Mouse (Mus musculus): Measurements from ENCODE around the gene Ppp4r1. TPM values are rescaled to one million over a fixed set of nuclear protein-coding genes. Genes with fewer than 3 reads are reported as not detected.

Ppp4r1 gene
- total and polyA plus RNA-seq, 3 experiments: 21.8 to 313 (median 34.3) TPM

DNA sequence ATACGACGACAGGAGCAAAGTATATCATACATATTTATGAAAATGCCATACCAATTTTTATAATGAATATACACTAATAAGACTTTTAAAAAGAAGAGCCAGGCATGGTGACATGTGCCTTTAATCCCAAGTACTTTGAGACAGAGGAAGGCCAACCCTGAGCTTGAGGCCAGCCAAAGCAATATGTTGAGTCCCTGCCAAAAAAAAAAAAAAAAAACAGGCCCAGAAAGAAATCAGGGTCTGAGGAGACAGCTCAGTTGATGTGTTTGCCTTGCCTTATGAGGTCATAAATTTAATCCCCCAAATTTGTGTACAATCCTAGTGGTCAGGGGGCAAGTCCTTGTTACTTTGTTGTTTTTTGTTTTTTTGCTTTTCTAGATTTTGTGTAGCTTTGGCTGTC is 1.4 kb upstream of the Ppp4r1 start:
- no peaks in the 10 kb centered on the region for H3K27me3 ChIP-seq (ENCODE audit: control insufficient read depth in 1 of 2, insufficient read depth in 2 of 2, low read length in 2 of 2)
- H3K36me3 ChIP-seq (ENCODE audit: control insufficient read depth in 1 of 2, insufficient read depth in 2 of 2, low read length in 2 of 2): peaks cover 0 to 10% of the 10 kb centered on the region in 2 experiments; a peak in 2 of 4 replicates

DNA sequence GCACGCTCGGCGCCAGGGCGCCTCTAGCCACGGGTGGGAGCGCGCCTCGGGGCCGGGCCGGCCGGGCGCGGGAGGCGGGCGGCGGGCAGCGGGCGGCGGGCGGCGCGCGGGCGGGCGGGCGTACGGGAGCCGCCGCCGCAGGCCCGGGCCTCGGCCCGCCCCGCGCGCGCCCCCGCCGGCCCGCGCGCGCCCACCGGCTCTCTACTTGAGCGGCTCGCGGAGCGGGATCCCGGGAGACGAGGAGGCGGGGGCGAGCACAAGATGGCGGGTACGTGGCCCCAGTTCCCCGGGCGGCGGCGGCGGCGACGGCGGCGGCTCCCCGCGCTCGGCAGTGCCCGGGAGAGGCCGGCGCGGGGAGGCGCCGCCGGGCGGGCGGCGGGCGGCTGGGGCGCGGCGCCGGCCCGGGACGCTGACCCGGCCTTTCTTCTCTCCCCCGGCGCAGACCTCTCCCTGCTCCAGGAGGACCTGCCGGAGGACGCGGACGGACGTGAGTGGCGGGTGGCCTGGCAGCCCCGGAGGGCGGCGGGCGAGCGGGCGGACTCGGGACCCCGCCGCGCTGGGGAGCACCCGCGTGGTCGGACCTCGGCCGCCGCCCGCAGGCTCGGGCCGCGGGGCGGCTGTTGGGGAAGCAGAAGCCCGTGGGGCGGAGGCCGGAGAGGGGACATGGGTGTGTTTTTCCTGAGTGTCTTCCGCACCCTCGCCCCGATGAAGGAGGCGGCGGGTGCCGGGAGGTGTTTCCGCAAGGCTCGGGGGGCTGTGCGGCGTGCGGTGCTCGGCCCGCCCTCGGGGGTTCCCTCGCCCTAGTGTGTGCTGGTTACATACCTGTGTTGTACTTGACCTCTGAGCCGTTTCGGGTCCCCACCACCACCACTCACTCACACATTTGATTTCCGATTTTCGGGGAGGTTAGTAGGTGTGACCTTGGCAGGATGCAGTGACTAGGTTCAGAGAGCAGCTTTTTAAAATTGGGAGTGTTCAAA is 1.1 kb downstream of the Ppp4r1 start:
- Histone ChIP-seq H3K27me3 (ENCODE audit: control insufficient read depth in 1 of 2, insufficient read depth in 2 of 2, low read length in 2 of 2) (no peaks in the 10 kb centered on the region), H3K36me3 (ENCODE audit: control insufficient read depth in 1 of 2, insufficient read depth in 2 of 2, low read length in 2 of 2) (peaks cover 2 to 10% of the 10 kb centered on the region in 2 experiments; a peak in 3 of 4 replicates), H3K4me3 (ENCODE audit: control insufficient read depth in 1 of 2, insufficient read depth in 1 of 2, low read depth in 2 of 2, low read length in 2 of 2) (peak overlapping the region; percentile 82 to 86), H3K4me1 (ENCODE audit: control insufficient read depth in 1 of 2, insufficient read depth in 2 of 2, low read length in 2 of 2) (peaks cover 6 to 14% of the 10 kb centered on the region in 2 experiments), H3K9me3 (replicated peaks; ENCODE audit: insufficient read depth, low read length) (no peaks in the 10 kb centered on the region), H3K9ac (ENCODE audit: control insufficient read depth, low read depth, low read length, poor library complexity, severe bottlenecking) (peak overlapping the region; percentile 98), H3K79me2 (ENCODE audit: control insufficient read depth, insufficient read depth, low read length, poor library complexity) (peaks cover 49% of the 10 kb centered on the region), H3K27ac (ENCODE audit: control insufficient read depth, low read depth, low read length) (peak overlapping the region; percentile 76)
- DNase-seq (ENCODE audit: low read depth, low spot score): peak; percentile 67
- no peak for TF ChIP-seq ZKSCAN1 (IDR thresholded peaks at IDR 0.05; ENCODE audit: low read depth, low read length)
- no peak for TF ChIP-seq JUND (IDR thresholded peaks at IDR 0.05; ENCODE audit: low read depth, low read length)
- TF ChIP-seq POLR2A (IDR thresholded peaks at IDR 0.05; ENCODE audit: control insufficient read depth in 1 of 2, insufficient read depth in 1 of 2, low read depth in 1 of 2, low read length in 2 of 2, poor library complexity in 1 of 2): peak; percentile 54 to 64; a peak in 2 of 4 replicates
- TF ChIP-seq TBP (IDR thresholded peaks at IDR 0.05; ENCODE audit: low read depth, low read length): no peak
- no peak; the same call in 1 of the 2 replicates for TF ChIP-seq MAX (IDR thresholded peaks at IDR 0.05; ENCODE audit: low read length)
- TF ChIP-seq ZC3H11A (IDR thresholded peaks at IDR 0.05; ENCODE audit: low read depth, low read length): no peak
- peak; percentile 51; the same call in 1 of the 2 replicates for TF ChIP-seq SIN3A (IDR thresholded peaks at IDR 0.05; ENCODE audit: low read length)
- TF ChIP-seq MAZ (IDR thresholded peaks at IDR 0.05; ENCODE audit: low read depth, low read length): peak; percentile 49; the same call in 1 of the 2 replicates
- no peak for TF ChIP-seq EP300 (IDR thresholded peaks at IDR 0.05; ENCODE audit: low read depth in 1 of 2, low read length in 2 of 2)
- TF ChIP-seq MYC (IDR thresholded peaks at IDR 0.05; ENCODE audit: low read depth, low read length): peak; percentile 45; the same call in 1 of the 2 replicates
- no peak for TF ChIP-seq USF1 (IDR thresholded peaks at IDR 0.05; ENCODE audit: low read depth, low read length)
- TF ChIP-seq TCF12 (IDR thresholded peaks at IDR 0.05; ENCODE audit: low read depth, low read length): 0 out of 2 replicates have a peak, but pooled peaks have one; percentile 21
- no peak for TF ChIP-seq NRF1 (IDR thresholded peaks at IDR 0.05; ENCODE audit: insufficient read depth, low read depth, low read length, poor library complexity, severe bottlenecking)
- TF ChIP-seq MYB (IDR thresholded peaks at IDR 0.05; ENCODE audit: low read depth, low read length): no peak
- TF ChIP-seq GATA1 (IDR thresholded peaks at IDR 0.05; ENCODE audit: low read depth, low read length): no peak
- TF ChIP-seq RCOR1 (IDR thresholded peaks at IDR 0.05; ENCODE audit: low read depth, low read length): no peak
- TF ChIP-seq MEF2A (IDR thresholded peaks at IDR 0.05; ENCODE audit: extremely low read depth, insufficient replicate concordance, low read depth, low read length, poor library complexity, severe bottlenecking): no peak
- TF ChIP-seq ELF1 (IDR thresholded peaks at IDR 0.05; ENCODE audit: low read depth, low read length): no peak
- TF ChIP-seq MAFK (IDR thresholded peaks at IDR 0.05; ENCODE audit: borderline replicate concordance, low read depth, low read length): 0 out of 2 replicates have a peak, but pooled peaks have one; percentile 23
- TF ChIP-seq ZMIZ1 (IDR thresholded peaks at IDR 0.05; ENCODE audit: low read depth, low read length): no peak
- TF ChIP-seq RAD21 (IDR thresholded peaks at IDR 0.05; ENCODE audit: low read depth, low read length): no peak
- TF ChIP-seq CHD1 (IDR thresholded peaks at IDR 0.05; ENCODE audit: low read depth, low read length): no peak; the same call in 1 of the 2 replicates
- TF ChIP-seq SMC3 (IDR thresholded peaks at IDR 0.05; ENCODE audit: low read depth, low read length): no peak
- 0 out of 2 replicates have a peak, but pooled peaks have one; percentile 8 for TF ChIP-seq ETS1 (IDR thresholded peaks at IDR 0.05; ENCODE audit: low read depth, low read length)
- no peak for TF ChIP-seq CTCF (IDR thresholded peaks at IDR 0.05 in 2 of 3, conservative IDR thresholded peaks at IDR 0.05 in 1 of 3; ENCODE audit: control insufficient read depth in 1 of 3, insufficient read depth in 1 of 3, low read depth in 2 of 3, low read length in 3 of 3, poor library complexity in 1 of 3, severe bottlenecking in 1 of 3)
- TF ChIP-seq NELFE (IDR thresholded peaks at IDR 0.05; ENCODE audit: low read depth, low read length): peak; percentile 59
- TF ChIP-seq USF2 (IDR thresholded peaks at IDR 0.05; ENCODE audit: borderline replicate concordance in 1 of 2, insufficient read depth in 1 of 2, low read depth in 1 of 2, low read length in 2 of 2): no peak
- no peak for TF ChIP-seq ZNF384 (IDR thresholded peaks at IDR 0.05; ENCODE audit: low read depth, low read length)

More for the DNA sequence above, 1.4 kb upstream of the Ppp4r1 start:
- no peak overlapping the region for H3K27ac ChIP-seq (ENCODE audit: control insufficient read depth, low read depth, low read length)
- H3K4me1 ChIP-seq (ENCODE audit: control insufficient read depth in 1 of 2, insufficient read depth in 2 of 2, low read length in 2 of 2): peaks cover 4 to 9% of the 10 kb centered on the region in 2 experiments; a peak in 3 of 4 replicates
- peaks cover 28% of the 10 kb centered on the region for H3K79me2 ChIP-seq (ENCODE audit: control insufficient read depth, insufficient read depth, low read length, poor library complexity)
- no peak for DNase-seq (ENCODE audit: low read depth, low spot score)
- no peak overlapping the region for H3K4me3 ChIP-seq (ENCODE audit: control insufficient read depth in 1 of 2, insufficient read depth in 1 of 2, low read depth in 2 of 2, low read length in 2 of 2)
- no peaks in the 10 kb centered on the region for H3K9me3 ChIP-seq (replicated peaks; ENCODE audit: insufficient read depth, low read length)
- no peak overlapping the region for H3K9ac ChIP-seq (ENCODE audit: control insufficient read depth, low read depth, low read length, poor library complexity, severe bottlenecking)
- TF ChIP-seq MYC (IDR thresholded peaks at IDR 0.05; ENCODE audit: low read depth, low read length) (no peak), ZNF384 (IDR thresholded peaks at IDR 0.05; ENCODE audit: low read depth, low read length) (peak; percentile 58)

All from MEL (cell line).